Mouse (Mus musculus) thymus, adult 2 months (tissue): ENCODE measurements around the gene Olfr71.

Experiments used
- CTCF ChIP-seq: fragments of 200-500 bp; IDR thresholded peaks from 2 replicates; pipeline ENCODE4 v1.5.1; 2012; ENCODE audit warnings: mild to moderate bottlenecking, control low read depth, low read length, moderate library complexity, borderline replicate concordance; ENCODE audit not compliant: control insufficient read depth, poor library complexity, insufficient read depth; ENCODE audit errors: extremely low read depth
- POLR2A ChIP-seq: fragments of 200-500 bp; IDR thresholded peaks from 2 replicates; pipeline ENCODE4 v1.6.1; 2012; ENCODE audit warnings: mild to moderate bottlenecking, low read length, control low read depth, moderate library complexity; ENCODE audit not compliant: control insufficient read depth, poor library complexity, insufficient read depth; ENCODE audit errors: extremely low read depth

DNA sequence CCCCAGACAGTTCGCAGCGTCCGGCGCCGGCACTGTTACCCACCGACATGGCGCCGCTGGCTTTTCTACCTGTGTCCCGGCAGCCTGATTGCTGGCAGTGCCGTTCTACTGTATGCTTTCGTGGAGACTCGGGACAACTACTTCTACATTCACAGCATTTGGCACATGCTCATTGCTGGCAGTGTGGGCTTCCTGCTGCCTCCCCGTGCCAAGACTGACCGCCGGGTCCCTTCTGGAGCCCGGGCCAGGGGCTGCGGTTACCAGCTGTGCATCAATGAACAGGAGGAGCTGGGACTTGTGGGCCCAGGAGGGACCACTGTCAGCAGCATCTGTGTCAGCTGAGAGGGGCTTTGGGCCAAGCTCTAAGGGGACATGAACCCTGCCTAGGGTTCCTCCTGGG, 20.0 kb downstream of the Olfr71 start:
- TF ChIP-seq POLR2A (no peak), CTCF (no peak)
